Mouse (Mus musculus) neural tube, embryonic 11.5 days (tissue): Measurements from ENCODE around the gene Rab2b. TPM values are rescaled to one million over a fixed set of nuclear protein-coding genes. Genes with fewer than 3 reads are reported as not detected.

ENCODE experiments used
- ATAC-seq: fragments of 200-750 bp; cut with Nextera tagmentation; 2 replicates; pipeline ENCODE4 v1.8.0; 2017; ENCODE audit warnings: moderate number of reproducible peaks, mild to moderate bottlenecking, moderate TSS enrichment, moderate library complexity; ENCODE audit not compliant: insufficient read depth, low FRiP score, low TSS enrichment
- DNase-seq: peaks from one replicate; pipeline ENCODE4 v3.0.0-alpha.2; 2015; ENCODE audit warnings: low spot score
- H3K27ac ChIP-seq: fragments of 300-500 bp; sonication (generic); 2 replicates; pipeline ENCODE4 v1.5.1; 2014; ENCODE audit warnings: low read depth, mild to moderate bottlenecking, low read length
- H3K27me3 ChIP-seq: fragments of 300-500 bp; sonication (generic); 2 replicates; pipeline ENCODE4 v1.6.1; 2014; ENCODE audit warnings: mild to moderate bottlenecking, low read length, mixed read lengths; ENCODE audit not compliant: control insufficient read depth, insufficient read depth
- H3K36me3 ChIP-seq: fragments of 300-500 bp; sonication (generic); 2 replicates; pipeline ENCODE4 v1.6.1; 2014; ENCODE audit warnings: mild to moderate bottlenecking, low read length, moderate library complexity, mixed read lengths; ENCODE audit not compliant: control insufficient read depth, insufficient read depth
- H3K4me1 ChIP-seq: fragments of 300-500 bp; sonication (generic); 2 replicates; pipeline ENCODE4 v1.6.1; 2014; ENCODE audit warnings: low read length, mixed read lengths; ENCODE audit not compliant: control insufficient read depth, insufficient read depth
- H3K4me2 ChIP-seq: fragments of 300-500 bp; sonication (generic); 2 replicates; pipeline ENCODE4 v1.6.1; 2014; ENCODE audit warnings: low read depth, mild to moderate bottlenecking, moderate library complexity
- H3K4me3 ChIP-seq: fragments of 300-500 bp; sonication (generic); 2 replicates; pipeline ENCODE4 v1.5.1; 2014; ENCODE audit warnings: low read depth, low read length
- H3K9ac ChIP-seq: fragments of 300-500 bp; sonication (generic); 2 replicates; pipeline ENCODE4 v1.6.1; 2014; ENCODE audit warnings: mild to moderate bottlenecking, low read length
- H3K9me3 ChIP-seq: fragments of 300-500 bp; sonication (generic); 2 replicates; pipeline ENCODE4 v1.6.1; 2016; ENCODE audit warnings: low read length; ENCODE audit not compliant: control insufficient read depth
- WGBS: fragments of 180-500 bp; shearing (Covaris S2); extraction: QIAGEN DNeasy Blood & Tissue Kit; methylation state at CpG from one replicate; pipeline ENCODE4 v1.1.7; 2014; 5-methylcytosine and 5-hydroxymethylcytosine counted together
- polyA plus RNA-seq: library from polyadenylated mRNA; unstranded; fragments of >200 nt; fragmentation: Nextera tagmentation; extraction: Ambion mirVana; gene quantifications from 2 replicates; pipeline ENCODE4 v1.2.1, GENCODE M21; 2014

Rab2b gene
- polyA plus RNA-seq, 1 experiment from 2014 or later, result 38.2 TPM

DNA sequence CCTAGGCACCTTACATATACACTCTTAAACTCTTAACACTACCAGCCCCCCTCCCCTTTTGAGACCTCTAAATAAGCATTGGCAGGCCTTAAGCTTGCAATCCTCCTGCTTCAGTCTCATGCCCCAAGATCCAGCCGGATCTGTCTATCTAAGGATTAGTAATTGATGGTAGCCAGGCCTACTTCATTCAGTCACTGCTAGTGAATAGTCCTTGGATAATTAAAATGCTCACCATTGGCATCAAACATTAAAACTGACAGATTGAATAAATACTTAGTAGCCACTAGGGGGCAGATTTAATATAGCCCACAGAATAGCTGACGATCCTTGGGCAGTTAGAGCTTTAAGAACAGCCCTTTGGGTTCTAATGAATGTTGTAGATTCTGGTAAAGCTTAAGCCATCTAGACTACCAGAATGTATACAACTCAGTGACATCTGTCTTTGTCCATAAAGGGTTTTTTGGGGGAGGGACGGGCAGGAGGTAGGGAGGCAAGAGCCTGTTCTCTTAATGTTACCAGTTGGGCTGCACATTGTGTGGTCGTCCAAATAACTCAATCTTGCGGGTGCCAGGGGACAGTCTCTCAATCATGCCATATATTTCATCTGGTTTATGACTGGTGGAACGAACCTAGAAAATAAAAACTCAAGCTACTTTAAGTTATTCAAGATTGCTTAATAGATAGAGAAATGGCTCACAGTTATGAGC, 16.4 kb upstream of the Rab2b start:
- H3K4me3 ChIP-seq, result no peak overlapping the region
- no peak overlapping the region for H3K9ac ChIP-seq
- WGBS, result 75% methylated on average over 6 of the region's 6 CpGs
- H3K36me3 ChIP-seq, result peaks cover 13% of the 10 kb centered on the region
- no peak overlapping the region for H3K4me2 ChIP-seq
- no peak overlapping the region for H3K27ac ChIP-seq
- H3K4me1 ChIP-seq, result no peaks in the 10 kb centered on the region
- no peaks in the 10 kb centered on the region for H3K27me3 ChIP-seq
- peak; percentile 56; the same call in 1 of the 2 replicates for ATAC-seq
- DNase-seq, result peak; percentile 29
- no peaks in the 10 kb centered on the region for H3K9me3 ChIP-seq

DNA sequence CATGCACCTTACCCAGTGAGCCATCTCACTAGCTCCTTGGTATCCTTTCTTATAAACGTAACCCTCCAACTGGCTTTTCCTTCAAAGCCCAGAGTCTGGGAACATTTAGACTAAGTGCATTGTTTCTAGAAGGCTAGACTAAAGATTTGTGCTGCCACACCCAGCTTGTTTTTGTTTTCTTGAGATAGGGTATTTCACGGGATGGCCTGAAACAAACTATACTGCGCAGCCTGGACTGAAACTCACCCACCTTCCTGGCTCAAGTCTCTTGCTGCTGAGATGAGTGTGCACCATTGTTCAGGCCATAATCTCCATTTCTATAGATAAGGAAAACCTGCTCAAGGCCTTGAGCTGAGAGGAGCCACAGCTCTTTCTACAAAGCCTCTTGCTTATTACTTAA, 4.8 kb upstream of the Rab2b start:
- ATAC-seq (no peak), DNase-seq (no peak)
- Histone ChIP-seq H3K4me3 (no peak overlapping the region), H3K9me3 (no peaks in the 10 kb centered on the region), H3K9ac (no peak overlapping the region), H3K4me1 (peaks cover 6% of the 10 kb centered on the region), H3K36me3 (peaks cover 6% of the 10 kb centered on the region; the same call in 1 of the 2 replicates), H3K4me2 (no peak overlapping the region), H3K27me3 (no peaks in the 10 kb centered on the region), H3K27ac (no peak overlapping the region)
- whole genome bisulfite sequencing, result 95% methylated on average over 3 of the region's 3 CpGs

DNA sequence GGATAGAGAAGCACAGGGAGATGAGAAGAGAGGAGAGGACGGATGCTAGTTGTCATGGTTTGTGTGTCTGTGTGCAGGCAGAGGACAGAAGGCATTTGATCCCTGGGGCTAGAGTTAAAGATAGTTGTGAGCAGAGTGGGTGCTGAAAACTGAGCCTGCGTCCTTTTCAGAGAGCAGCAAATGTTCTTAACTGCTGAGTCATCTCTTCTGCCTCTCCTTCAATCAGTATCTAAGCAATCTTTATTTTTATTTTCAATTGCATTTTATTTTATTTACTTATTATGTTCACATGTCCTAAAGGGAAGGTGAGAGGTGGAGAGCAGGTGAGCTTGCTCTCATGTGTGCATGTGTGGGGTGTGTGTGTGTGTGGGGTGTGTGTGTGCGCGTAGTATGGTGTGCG, 4.3 kb upstream of the Rab2b start:
- ATAC-seq (no peak), DNase-seq (no peak)
- no peaks in the 10 kb centered on the region for H3K9me3 ChIP-seq
- 97% methylated on average over 5 of the region's 5 CpGs for WGBS
- H3K4me3 ChIP-seq, result no peak overlapping the region
- no peak overlapping the region for H3K27ac ChIP-seq
- no peaks in the 10 kb centered on the region for H3K27me3 ChIP-seq
- no peak overlapping the region for H3K4me2 ChIP-seq
- H3K9ac ChIP-seq, result no peak overlapping the region
- H3K4me1 ChIP-seq, result peaks cover 6% of the 10 kb centered on the region
- peaks cover 6% of the 10 kb centered on the region; the same call in 1 of the 2 replicates for H3K36me3 ChIP-seq

DNA sequence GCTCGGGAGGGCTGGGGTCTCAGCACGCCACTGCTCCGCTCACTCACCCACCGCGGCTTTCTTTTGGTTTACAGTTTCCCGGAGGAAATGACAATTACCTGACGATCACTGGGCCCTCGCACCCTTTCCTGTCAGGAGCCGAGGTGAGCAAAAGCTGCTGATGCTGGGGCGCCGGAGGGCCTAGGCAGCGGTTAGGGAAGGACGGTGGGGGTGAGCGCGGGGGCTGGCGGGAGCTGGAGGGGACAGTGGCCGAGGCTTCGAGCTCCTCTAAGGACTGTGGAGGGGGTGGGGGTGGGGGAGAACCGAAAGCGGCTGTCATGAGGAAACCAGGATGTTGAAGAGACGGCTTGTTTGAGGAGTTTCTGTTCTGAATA, 389 bp upstream of the Rab2b start:
- Histone ChIP-seq H3K4me1 (peaks cover 6% of the 10 kb centered on the region), H3K4me3 (peak overlapping the region; percentile 94), H3K27ac (peak overlapping the region; percentile 51; the same call in 1 of the 2 replicates), H3K9me3 (no peaks in the 10 kb centered on the region), H3K36me3 (peaks cover 2% of the 10 kb centered on the region; the same call in 1 of the 2 replicates), H3K9ac (peak overlapping the region; percentile 75), H3K4me2 (peak overlapping the region; percentile 55), H3K27me3 (no peaks in the 10 kb centered on the region)
- peak; percentile 49 for ATAC-seq
- no peak for DNase-seq
- WGBS, result 2% methylated on average over 20 of the region's 21 CpGs

DNA sequence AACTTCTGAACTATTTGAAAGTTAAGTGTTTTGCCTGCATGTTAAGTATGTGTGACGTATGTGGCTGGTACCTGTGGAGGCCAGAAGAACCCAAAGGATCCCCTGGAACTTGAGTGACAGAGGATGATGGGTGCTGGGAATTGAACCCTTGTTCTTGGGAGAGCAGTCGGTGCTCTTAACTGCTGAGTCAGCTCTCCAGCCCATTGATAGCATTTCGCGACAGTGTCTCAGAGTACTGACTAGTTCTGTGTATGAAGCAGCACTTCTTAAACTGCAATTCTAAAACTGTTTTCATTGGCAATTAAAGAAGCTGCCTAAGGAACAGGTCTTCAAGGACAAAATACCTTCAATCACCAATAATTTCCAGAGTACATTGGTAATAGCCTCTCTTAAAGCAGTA, 2.1 kb downstream of the Rab2b start:
- WGBS, result 90% methylated on average over 4 of the region's 4 CpGs
- Histone ChIP-seq H3K9me3 (no peaks in the 10 kb centered on the region), H3K27ac (no peak overlapping the region), H3K36me3 (peaks cover 2% of the 10 kb centered on the region; the same call in 1 of the 2 replicates), H3K9ac (no peak overlapping the region), H3K4me2 (no peak overlapping the region), H3K4me1 (peaks cover 6% of the 10 kb centered on the region), H3K4me3 (no peak overlapping the region), H3K27me3 (no peaks in the 10 kb centered on the region)
- ATAC-seq (no peak), DNase-seq (no peak)

DNA sequence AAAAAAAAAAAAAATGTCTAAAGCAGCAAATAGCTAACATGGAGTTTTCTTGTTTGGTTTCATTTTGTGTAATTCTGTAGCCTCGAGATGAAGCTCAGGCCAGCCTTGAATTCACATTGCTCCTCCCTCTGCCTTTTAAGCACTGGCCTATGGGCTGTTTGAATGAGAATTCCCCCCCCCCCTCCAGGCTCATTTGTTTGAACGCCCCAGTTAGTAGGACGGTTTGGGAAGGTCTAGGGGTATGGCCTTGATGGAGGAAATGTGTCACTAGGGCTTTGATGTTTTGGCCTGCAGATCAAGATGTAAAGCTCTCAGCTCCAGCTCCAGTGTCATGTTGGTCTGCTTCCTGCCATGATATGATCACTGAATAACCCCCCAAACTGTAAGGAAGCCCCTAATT, 6.6 kb downstream of the Rab2b start:
- Histone ChIP-seq H3K4me2 (no peak overlapping the region), H3K36me3 (peaks cover 2% of the 10 kb centered on the region; the same call in 1 of the 2 replicates), H3K4me3 (no peak overlapping the region), H3K4me1 (no peaks in the 10 kb centered on the region), H3K27ac (no peak overlapping the region), H3K9me3 (no peaks in the 10 kb centered on the region), H3K27me3 (no peaks in the 10 kb centered on the region), H3K9ac (no peak overlapping the region)
- no peak for ATAC-seq
- WGBS, result 77% methylated on average over 3 of the region's 3 CpGs
- DNase-seq, result no peak

DNA sequence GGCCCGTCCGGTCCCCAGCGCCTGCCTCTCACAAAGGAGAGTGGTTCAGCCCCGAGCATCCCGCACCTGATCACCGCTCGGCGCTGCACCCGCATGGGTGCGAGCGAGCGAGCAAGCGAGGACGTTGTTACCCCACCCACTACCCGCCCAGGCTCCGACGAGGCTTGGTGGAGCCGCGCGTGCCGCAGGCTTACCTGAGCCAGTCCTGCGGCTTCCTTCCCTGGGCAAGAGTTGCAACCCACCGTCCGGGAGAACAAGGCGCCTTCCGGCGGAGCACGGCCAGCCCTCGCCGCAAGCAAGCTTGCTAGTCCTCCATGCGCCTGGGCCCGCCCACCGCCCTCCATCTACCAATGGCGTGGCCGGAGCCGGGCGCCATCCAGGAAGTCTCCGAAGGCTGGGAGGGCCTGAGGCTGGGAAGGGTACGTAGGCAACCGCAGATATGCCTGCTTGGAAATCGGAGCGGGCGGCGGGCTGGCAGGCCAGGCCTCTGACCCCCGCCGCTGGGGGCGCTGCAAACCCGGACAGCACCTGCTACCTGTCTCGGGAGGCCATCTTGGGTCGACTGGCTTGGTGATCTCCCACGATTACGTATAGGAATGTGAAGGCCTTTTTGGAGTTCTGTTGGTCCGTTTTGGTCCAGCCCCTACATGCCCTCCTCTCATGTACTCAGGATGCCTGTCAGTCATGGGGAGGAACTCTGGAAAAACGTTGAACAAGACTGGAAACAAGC, 21.7 kb downstream of the Rab2b start, which contains the start of gene Chd8:
Gene Chd8, minus strand, starts transcription at position 297 of the 730 bp plus-strand sequence.
- Histone ChIP-seq H3K9me3 (no peaks in the 10 kb centered on the region), H3K36me3 (no peaks in the 10 kb centered on the region), H3K4me2 (peak within 1 kb of the TSS; percentile 52), H3K9ac (peak within 1 kb of the TSS; percentile 94), H3K27me3 (no peaks in the 10 kb centered on the region), H3K4me3 (peak within 1 kb of the TSS; percentile 92), H3K4me1 (peaks cover 10% of the 10 kb centered on the region), H3K27ac (peak within 1 kb of the TSS; percentile 88)
- ATAC-seq (peak; percentile 100), DNase-seq (peak; percentile 99)
- under 1% methylated on average over 54 of the region's 54 CpGs for WGBS

DNA sequence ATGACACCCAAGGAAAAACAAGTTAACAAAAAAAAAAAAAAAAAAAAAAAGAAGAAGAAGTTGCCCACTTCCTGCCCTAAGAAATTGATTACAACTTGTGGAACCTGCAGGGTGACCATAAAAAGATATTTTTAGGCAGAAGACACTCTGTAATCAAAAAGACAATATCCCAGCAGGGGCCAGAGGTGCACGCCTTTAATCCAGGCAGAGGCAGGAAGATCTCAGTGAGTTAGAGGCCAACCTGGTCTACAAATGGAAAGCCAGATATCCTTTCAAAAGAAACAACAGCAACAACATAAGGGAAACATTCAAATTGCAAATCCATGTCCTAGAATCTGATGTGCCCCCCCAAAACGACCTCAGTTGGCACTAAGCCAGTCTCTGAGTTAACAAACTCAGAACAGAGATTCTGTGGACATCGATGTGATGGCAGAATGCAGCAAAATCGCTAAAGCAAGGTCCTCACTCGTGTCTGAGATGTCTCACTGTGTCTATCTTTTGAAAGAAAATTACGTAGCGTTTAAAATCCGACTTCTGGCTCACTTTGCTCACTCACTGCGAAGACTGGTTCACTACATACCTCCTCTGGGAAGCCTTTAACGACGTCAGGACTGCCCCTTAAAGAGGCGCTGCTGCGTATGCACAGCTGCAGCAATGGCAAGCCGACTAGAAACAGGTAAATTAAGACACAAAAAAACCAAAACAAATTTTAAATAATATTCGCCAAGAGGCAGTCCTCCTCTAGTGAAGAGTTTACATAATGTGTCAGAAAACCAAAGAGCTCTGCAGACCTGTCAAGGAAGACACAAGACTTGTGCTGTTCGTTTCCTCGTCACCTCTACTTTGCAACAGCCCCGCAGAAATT, 22.8 kb downstream of the Rab2b start:
- DNase-seq (peak; percentile 23), ATAC-seq (no peak)
- H3K9ac ChIP-seq, result peak overlapping the region; percentile 94
- no peaks in the 10 kb centered on the region for H3K9me3 ChIP-seq
- no peak overlapping the region; the same call in 1 of the 2 replicates for H3K27ac ChIP-seq
- no peaks in the 10 kb centered on the region for H3K27me3 ChIP-seq
- H3K4me3 ChIP-seq, result peak overlapping the region; percentile 92
- H3K4me1 ChIP-seq, result peaks cover 10% of the 10 kb centered on the region
- WGBS, result 9% methylated on average over 18 of the region's 18 CpGs
- H3K4me2 ChIP-seq, result peak overlapping the region; percentile 52
- H3K36me3 ChIP-seq, result no peaks in the 10 kb centered on the region
